16 mouse cellular contexts compared by ENCODE assay signal in genomic region chr17:47438611-47439010, GRCm38 (mm10). TPM values are rescaled to one million over a fixed set of nuclear protein-coding genes. Genes with fewer than 3 reads are reported as not detected.
A peak's percentile ranks its signal among the peaks of the same experiment; 100 is the strongest.
DNase-seq lines count a peak whose midpoint lies in the region; ATAC-seq and TF ChIP-seq lines count a peak whose summit lies in the region.
"Had no signal": no experiment of that assay in that cellular context is flagged by ENCODE, and none has a peak within 500 bp of the region (broad histone marks: within the 10 kb centered on the region; RNA-seq: fewer than 3 reads in every experiment).

No protein-coding gene starts in this region.

- H3K4me2 ChIP-seq in lung, embryonic 16.5 days (ENCODE audit: low read depth, low read length) = peak overlapping the region; percentile 67
- peak overlapping the region; percentile 69 for H3K4me2 ChIP-seq in liver, embryonic 15.5 days
- no peak overlapping the region for H3K4me2 ChIP-seq in midbrain, embryonic 15.5 days
- H3K4me2 ChIP-seq: hindbrain, embryonic 14.5 days had no signal

- no peak for TF ChIP-seq CTCF in kidney, adult 2 months (conservative IDR thresholded peaks at IDR 0.05; ENCODE audit: insufficient read depth, insufficient read length, low read depth, low read length)

- no peaks in the 10 kb centered on the region; the same call in 1 of the 2 replicates for H3K4me1 ChIP-seq in kidney, adult 2 months (ENCODE audit: control insufficient read depth, insufficient read depth, low read length)
- peaks cover 24% of the 10 kb centered on the region for H3K4me1 ChIP-seq in lung, embryonic 16.5 days (replicated peaks; ENCODE audit: control insufficient read depth, insufficient read depth, low read length)
- H3K4me1 ChIP-seq in liver, embryonic 15.5 days (replicated peaks) = peaks cover 54% of the 10 kb centered on the region
- peaks cover 22% of the 10 kb centered on the region for H3K4me1 ChIP-seq in midbrain, embryonic 15.5 days

- WGBS in kidney, adult 2 months = 70% methylated on average over 6 of the region's 6 CpGs
- 64% methylated on average over 6 of the region's 6 CpGs for WGBS in lung, embryonic 16.5 days
- 56% methylated on average over 6 of the region's 6 CpGs for WGBS in liver, embryonic 15.5 days (ENCODE audit: insufficient replicate concordance)
- 71% methylated on average over 6 of the region's 6 CpGs for WGBS in midbrain, embryonic 15.5 days

- no peak for TF ChIP-seq POLR2A in kidney, adult 2 months (IDR thresholded peaks at IDR 0.05; ENCODE audit: low read depth, low read length)

- H3K9ac ChIP-seq in lung, embryonic 16.5 days (ENCODE audit: low read length) = peak overlapping the region; percentile 11
- H3K9ac ChIP-seq in liver, embryonic 15.5 days = no peak overlapping the region
- no peak overlapping the region for H3K9ac ChIP-seq in midbrain, embryonic 15.5 days
- H3K9ac ChIP-seq: hindbrain, embryonic 14.5 days; liver, embryonic 14.5 days had no signal

- H3K36me3 ChIP-seq in kidney, adult 2 months (ENCODE audit: control insufficient read depth, insufficient read depth, low read length) = no peaks in the 10 kb centered on the region
- no peaks in the 10 kb centered on the region for H3K36me3 ChIP-seq in lung, embryonic 16.5 days (ENCODE audit: control insufficient read depth, insufficient read depth, low read length)
- H3K36me3 ChIP-seq in liver, embryonic 15.5 days (replicated peaks) = no peaks in the 10 kb centered on the region
- no peaks in the 10 kb centered on the region for H3K36me3 ChIP-seq in midbrain, embryonic 15.5 days (replicated peaks)

- H3K27ac ChIP-seq in kidney, adult 2 months (ENCODE audit: insufficient read depth, low read depth, low read length) = 0 out of 2 replicates have a peak overlapping the region, but pooled peaks have one; percentile 53
- peak overlapping the region; percentile 51 for H3K27ac ChIP-seq in lung, embryonic 16.5 days (ENCODE audit: low read length)
- peak overlapping the region; percentile 74 for H3K27ac ChIP-seq in liver, embryonic 15.5 days (replicated peaks)
- no peak overlapping the region for H3K27ac ChIP-seq in midbrain, embryonic 15.5 days
- H3K27ac ChIP-seq: hindbrain, embryonic 14.5 days; liver, embryonic 14.5 days had no signal

- no peaks in the 10 kb centered on the region for H3K9me3 ChIP-seq in lung, embryonic 16.5 days (ENCODE audit: control insufficient read depth, low read length)
- H3K9me3 ChIP-seq in liver, embryonic 15.5 days (replicated peaks) = no peaks in the 10 kb centered on the region
- no peaks in the 10 kb centered on the region for H3K9me3 ChIP-seq in midbrain, embryonic 15.5 days

- no peak for DNase-seq in kidney, adult 2 months
- no peak for DNase-seq in kidney, adult 18-20 months
- no peak for DNase-seq in lung, adult 18-20 months
- DNase-seq in c-Kit-positive CD71-positive TER-119-positive erythroid progenitor cells, embryonic 14.5 days (ENCODE audit: low spot score) = no peak
- DNase-seq: adrenal gland, adult 8-10 months; cerebellum, adult 2 months; heart, postnatal 14 days; kidney, postnatal 10 days; retina, postnatal 1 day had no signal

- H3K4me3 ChIP-seq in kidney, adult 2 months (ENCODE audit: insufficient read depth, low read depth, low read length) = peak overlapping the region; percentile 24; the same call in 1 of the 2 replicates
- peak overlapping the region; percentile 57 for H3K4me3 ChIP-seq in lung, embryonic 16.5 days (ENCODE audit: low read length)
- H3K4me3 ChIP-seq in liver, embryonic 15.5 days (replicated peaks) = no peak overlapping the region
- no peak overlapping the region for H3K4me3 ChIP-seq in midbrain, embryonic 15.5 days

- no peak for ATAC-seq in lung, embryonic 16.5 days (ENCODE audit: low read depth)
- ATAC-seq in liver, embryonic 15.5 days (ENCODE audit: insufficient read depth) = no peak
- ATAC-seq in midbrain, embryonic 15.5 days (replicated peaks) = no peak
- ATAC-seq: forebrain, embryonic 14.5 days had no signal

- no peaks in the 10 kb centered on the region for H3K27me3 ChIP-seq in kidney, adult 2 months (replicated peaks; ENCODE audit: control insufficient read depth, insufficient read depth, low read length)
- peaks cover 6% of the 10 kb centered on the region for H3K27me3 ChIP-seq in lung, embryonic 16.5 days (ENCODE audit: control insufficient read depth, insufficient read depth, low read depth, low read length)
- peaks cover 44% of the 10 kb centered on the region for H3K27me3 ChIP-seq in liver, embryonic 15.5 days
- peaks cover 32% of the 10 kb centered on the region for H3K27me3 ChIP-seq in midbrain, embryonic 15.5 days (replicated peaks)

RNA-seq across cellular contexts. Expression of gene 1700001C19Rik, which starts 1.4 kb away (rescaled TPM):
- 0.09 and 0.23 TPM in 2 replicates for polyA plus RNA-seq in kidney, adult 2 months (2012; rRNA removed)
- not detected in 2 replicates for polyA plus RNA-seq in lung, embryonic 16.5 days (2015; fragmentation: Nextera tagmentation; extraction: Ambion mirVana)
- 1.4 and 1.7 TPM in 2 replicates for polyA plus RNA-seq in liver, embryonic 15.5 days (2015; fragmentation: Nextera tagmentation; extraction: Ambion mirVana)
- polyA plus RNA-seq in midbrain, embryonic 15.5 days (2015; fragmentation: Nextera tagmentation; extraction: Ambion mirVana) = 0.44 and 0.77 TPM in 2 replicates
- polyA plus RNA-seq: spleen, adult 2 months had no signal

RNA-seq across cellular contexts. Expression of gene AI661453, which starts 2.2 kb away (rescaled TPM):
- 7.9 and 9.7 TPM in 2 replicates for polyA plus RNA-seq in kidney, adult 2 months (2012; rRNA removed)
- polyA plus RNA-seq in lung, embryonic 16.5 days (2015; fragmentation: Nextera tagmentation; extraction: Ambion mirVana) = 1.8 and 2.3 TPM in 2 replicates
- 0.51 and 0.62 TPM in 2 replicates for polyA plus RNA-seq in liver, embryonic 15.5 days (2015; fragmentation: Nextera tagmentation; extraction: Ambion mirVana)
- 0.26 and 0.33 TPM in 2 replicates for polyA plus RNA-seq in midbrain, embryonic 15.5 days (2015; fragmentation: Nextera tagmentation; extraction: Ambion mirVana)

RNA-seq across cellular contexts. Expression of gene Guca1a, which starts 38.2 kb away (rescaled TPM):
- 0.91 and 1.4 TPM in 2 replicates for polyA plus RNA-seq in kidney, adult 2 months (2012; rRNA removed)
- 1.2 and 1.8 TPM in 2 replicates for polyA plus RNA-seq in lung, embryonic 16.5 days (2015; fragmentation: Nextera tagmentation; extraction: Ambion mirVana)
- polyA plus RNA-seq in liver, embryonic 15.5 days (2015; fragmentation: Nextera tagmentation; extraction: Ambion mirVana) = 0.90 and 1.2 TPM in 2 replicates
- 0.60 and 0.92 TPM in 2 replicates for polyA plus RNA-seq in midbrain, embryonic 15.5 days (2015; fragmentation: Nextera tagmentation; extraction: Ambion mirVana)

RNA-seq across cellular contexts. Expression of gene Guca1b, which starts 53.4 kb away (rescaled TPM):
- 0.91 and 0.95 TPM in 2 replicates for polyA plus RNA-seq in kidney, adult 2 months (2012; rRNA removed)
- polyA plus RNA-seq in lung, embryonic 16.5 days (2015; fragmentation: Nextera tagmentation; extraction: Ambion mirVana) = 0.68 and 0.70 TPM in 2 replicates
- polyA plus RNA-seq in liver, embryonic 15.5 days (2015; fragmentation: Nextera tagmentation; extraction: Ambion mirVana) = 0.15 and 0.22 TPM in 2 replicates
- polyA plus RNA-seq in midbrain, embryonic 15.5 days (2015; fragmentation: Nextera tagmentation; extraction: Ambion mirVana) = 0.30 and 0.57 TPM in 2 replicates

Comparison
In these comparisons a context has a peak if more than half of its experiments do, and no peak if none do; other contexts are left out.
1. H3K4me3 ChIP-seq: peak in kidney, adult 2 months (single experiment) and lung, embryonic 16.5 days (single experiment); none in liver, embryonic 15.5 days (single experiment) and midbrain, embryonic 15.5 days (single experiment).